Mouse (Mus musculus): ENCODE results near the gene Vcl. TPM values are rescaled to one million over a fixed set of nuclear protein-coding genes. Genes with fewer than 3 reads are reported as not detected.
A peak's percentile ranks its signal among the peaks of the same experiment; 100 is the strongest.

The Vcl gene
- total and polyA plus RNA-seq, 2 experiments = 9.5 to 12.1 TPM

DNA sequence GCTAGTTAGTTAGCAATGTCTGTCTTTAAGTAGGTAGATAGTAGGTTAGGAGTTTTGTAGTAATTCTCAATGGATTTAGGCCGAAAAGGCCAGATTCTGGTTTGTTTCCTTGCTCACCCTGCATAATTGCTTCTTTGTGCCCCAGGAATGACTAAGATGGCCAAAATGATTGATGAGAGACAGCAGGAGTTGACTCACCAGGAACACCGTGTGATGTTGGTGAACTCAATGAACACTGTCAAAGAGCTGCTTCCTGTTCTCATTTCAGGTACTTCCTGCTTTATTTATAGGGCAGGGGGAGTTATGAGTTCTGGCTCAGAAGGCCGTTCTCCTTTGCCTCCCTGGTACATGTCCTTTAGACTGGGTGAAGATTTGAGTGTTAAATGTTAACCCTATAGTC is 56.3 kb downstream of the Vcl start:
- DNase-seq (ENCODE audit: extremely low read depth, low read depth, low spot score) = no peak
- Histone ChIP-seq H3K4me1 (ENCODE audit: control insufficient read depth, insufficient read depth, low read length) (peaks cover 12% of the 10 kb centered on the region), H3K4me3 (ENCODE audit: insufficient read depth, low read depth, low read length) (no peak overlapping the region), H3K36me3 (ENCODE audit: control insufficient read depth, insufficient read depth, low read length) (peaks cover 29% of the 10 kb centered on the region), H3K27ac (replicated peaks; ENCODE audit: insufficient read depth, low read depth, low read length) (no peak overlapping the region), H3K9ac (ENCODE audit: low read depth, low read length) (no peak overlapping the region), H3K27me3 (ENCODE audit: control insufficient read depth, insufficient read depth, low read length) (no peaks in the 10 kb centered on the region), H3K79me2 (ENCODE audit: control insufficient read depth, insufficient read depth, low read length) (peaks cover 7% of the 10 kb centered on the region; the same call in 1 of the 2 replicates)
- WGBS = 66% methylated on average over 3 of the region's 3 CpGs
- TF ChIP-seq CTCF (IDR thresholded peaks at IDR 0.05; ENCODE audit: low read depth, low read length) (no peak), POLR2A (IDR thresholded peaks at IDR 0.05; ENCODE audit: extremely low read depth, insufficient read depth, low read length) (no peak)

DNA sequence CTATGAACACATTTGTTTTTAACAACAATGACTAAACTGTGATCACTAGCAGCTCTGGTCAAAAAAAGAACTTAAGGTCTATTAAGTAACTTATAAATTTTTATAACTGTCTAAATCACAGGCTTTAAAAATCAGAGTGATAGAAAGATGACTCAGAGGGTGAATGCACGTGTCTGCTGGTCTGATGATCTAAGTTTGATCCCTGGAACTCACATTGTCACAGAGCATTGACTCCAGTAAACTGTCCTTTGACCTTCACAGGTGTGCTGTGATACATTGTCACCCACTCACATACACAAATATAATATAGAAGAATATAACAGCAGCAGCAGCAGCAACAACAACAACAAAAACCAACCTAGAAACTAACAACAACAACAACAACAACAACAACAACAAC is 62.3 kb downstream of the Vcl start:
- 30% methylated on average over 1 of the region's 1 CpGs for WGBS
- H3K4me1 ChIP-seq (ENCODE audit: control insufficient read depth, insufficient read depth, low read length) = peaks cover 8% of the 10 kb centered on the region; the same call in 1 of the 2 replicates
- TF ChIP-seq POLR2A (IDR thresholded peaks at IDR 0.05; ENCODE audit: extremely low read depth, insufficient read depth, low read length) (no peak), CTCF (IDR thresholded peaks at IDR 0.05; ENCODE audit: low read depth, low read length) (no peak)

DNA sequence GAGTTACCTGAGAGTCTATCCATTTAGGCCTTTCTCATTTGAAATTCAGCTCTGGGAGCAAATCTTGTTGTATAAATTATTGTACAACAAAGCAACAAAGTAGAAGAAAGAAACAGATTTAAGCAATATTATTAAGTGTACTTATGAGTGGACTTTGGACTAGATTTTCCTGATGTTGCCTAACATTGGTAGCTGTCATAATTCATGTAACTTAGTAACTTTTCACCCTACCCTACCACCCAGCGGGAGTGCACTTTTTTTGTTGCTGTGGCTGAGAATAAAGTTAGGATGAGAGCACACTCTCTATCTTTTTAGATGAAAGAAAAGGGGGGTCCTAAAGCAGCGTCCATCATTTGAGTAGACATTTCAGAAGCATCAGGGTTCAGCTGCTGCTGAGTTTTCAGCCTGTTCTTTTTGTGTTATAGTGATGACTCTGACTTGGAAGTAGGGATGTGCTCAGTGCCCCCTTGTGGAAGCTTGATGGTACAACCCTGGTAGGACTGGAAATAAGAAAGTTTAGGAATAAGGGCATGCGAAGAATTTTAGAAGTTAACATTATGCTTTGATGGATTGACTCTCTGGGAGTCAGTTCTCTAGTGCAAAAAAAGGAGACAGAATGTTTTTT is 64.0 kb downstream of the Vcl start:
- TF ChIP-seq POLR2A (IDR thresholded peaks at IDR 0.05; ENCODE audit: extremely low read depth, insufficient read depth, low read length) = no peak
- peak; percentile 26 for TF ChIP-seq CTCF (IDR thresholded peaks at IDR 0.05; ENCODE audit: low read depth, low read length)
- Histone ChIP-seq H3K9ac (ENCODE audit: low read depth, low read length) (0 out of 2 replicates have a peak overlapping the region, but pooled peaks have one; percentile 41), H3K4me1 (ENCODE audit: control insufficient read depth, insufficient read depth, low read length) (peaks cover 8% of the 10 kb centered on the region; the same call in 1 of the 2 replicates), H3K4me3 (ENCODE audit: insufficient read depth, low read depth, low read length) (peak overlapping the region; percentile 31; the same call in 1 of the 2 replicates), H3K79me2 (ENCODE audit: control insufficient read depth, insufficient read depth, low read length) (no peaks in the 10 kb centered on the region; the same call in 1 of the 2 replicates), H3K27ac (replicated peaks; ENCODE audit: insufficient read depth, low read depth, low read length) (peak overlapping the region; percentile 74), H3K27me3 (ENCODE audit: control insufficient read depth, insufficient read depth, low read length) (no peaks in the 10 kb centered on the region), H3K36me3 (ENCODE audit: control insufficient read depth, insufficient read depth, low read length) (peaks cover 10% of the 10 kb centered on the region)
- DNase-seq (ENCODE audit: extremely low read depth, low read depth, low spot score) = peak; percentile 90
- WGBS = 24% methylated on average over 3 of the region's 3 CpGs

More for the DNA sequence above, 62.3 kb downstream of the Vcl start:
- Histone ChIP-seq H3K4me3 (ENCODE audit: insufficient read depth, low read depth, low read length) (no peak overlapping the region), H3K27me3 (ENCODE audit: control insufficient read depth, insufficient read depth, low read length) (no peaks in the 10 kb centered on the region), H3K9ac (ENCODE audit: low read depth, low read length) (no peak overlapping the region), H3K79me2 (ENCODE audit: control insufficient read depth, insufficient read depth, low read length) (no peaks in the 10 kb centered on the region; the same call in 1 of the 2 replicates), H3K27ac (replicated peaks; ENCODE audit: insufficient read depth, low read depth, low read length) (peak overlapping the region; percentile 20), H3K36me3 (ENCODE audit: control insufficient read depth, insufficient read depth, low read length) (peaks cover 18% of the 10 kb centered on the region)
- DNase-seq (ENCODE audit: extremely low read depth, low read depth, low spot score) = peak; percentile 73

DNA sequence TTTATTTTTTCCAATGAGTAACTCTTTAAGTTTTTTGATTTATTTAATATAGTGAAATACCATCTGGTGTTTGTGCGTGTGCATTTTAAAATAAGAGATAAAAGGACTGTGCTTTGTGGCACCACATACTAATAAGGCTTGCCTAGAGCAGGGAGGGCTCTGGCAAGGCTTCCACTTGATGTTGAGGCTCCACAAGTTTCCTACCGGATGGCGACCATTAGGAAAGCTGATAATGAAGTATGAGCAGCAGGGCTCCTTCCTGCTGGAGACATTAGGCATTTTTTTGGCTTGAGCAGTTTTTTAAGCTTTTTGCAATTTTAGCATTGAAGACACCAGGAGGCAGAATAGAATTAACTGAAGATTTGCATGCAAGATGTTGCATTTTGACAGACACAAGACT is 65.3 kb downstream of the Vcl start:
- Histone ChIP-seq H3K27me3 (ENCODE audit: control insufficient read depth, insufficient read depth, low read length) (no peaks in the 10 kb centered on the region), H3K27ac (replicated peaks; ENCODE audit: insufficient read depth, low read depth, low read length) (peak overlapping the region; percentile 68), H3K9ac (ENCODE audit: low read depth, low read length) (no peak overlapping the region), H3K4me1 (ENCODE audit: control insufficient read depth, insufficient read depth, low read length) (peaks cover 9% of the 10 kb centered on the region; the same call in 1 of the 2 replicates), H3K36me3 (ENCODE audit: control insufficient read depth, insufficient read depth, low read length) (peaks cover 9% of the 10 kb centered on the region), H3K79me2 (ENCODE audit: control insufficient read depth, insufficient read depth, low read length) (no peaks in the 10 kb centered on the region), H3K4me3 (ENCODE audit: insufficient read depth, low read depth, low read length) (no peak overlapping the region)
- DNase-seq (ENCODE audit: extremely low read depth, low read depth, low spot score) = no peak
- WGBS = 75% methylated on average over 3 of the region's 3 CpGs
- TF ChIP-seq POLR2A (IDR thresholded peaks at IDR 0.05; ENCODE audit: extremely low read depth, insufficient read depth, low read length) (no peak), CTCF (IDR thresholded peaks at IDR 0.05; ENCODE audit: low read depth, low read length) (no peak)

DNA sequence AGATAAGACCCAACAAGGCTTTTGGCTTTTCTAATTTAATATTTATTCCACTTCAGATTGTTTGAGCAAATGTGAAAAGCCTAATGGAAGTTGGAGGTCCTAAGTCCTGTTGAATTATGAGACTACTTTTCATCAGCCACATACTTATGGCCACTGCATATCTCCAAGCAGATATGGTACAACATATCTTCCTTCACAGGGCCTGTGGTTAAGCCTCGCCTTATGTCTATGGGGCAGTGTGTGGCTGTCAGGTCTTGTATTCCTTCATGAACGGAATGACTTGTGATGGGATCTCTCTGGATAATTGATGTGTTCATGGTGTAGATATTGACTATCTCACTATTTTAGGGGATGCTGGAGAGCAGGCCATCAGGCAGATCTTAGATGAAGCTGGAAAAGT is 66.3 kb downstream of the Vcl start:
- H3K9ac ChIP-seq (ENCODE audit: low read depth, low read length) = no peak overlapping the region
- TF ChIP-seq CTCF (IDR thresholded peaks at IDR 0.05; ENCODE audit: low read depth, low read length) = no peak
- TF ChIP-seq POLR2A (IDR thresholded peaks at IDR 0.05; ENCODE audit: extremely low read depth, insufficient read depth, low read length) = no peak
- no peak for DNase-seq (ENCODE audit: extremely low read depth, low read depth, low spot score)
- WGBS = 99% methylated on average over 2 of the region's 2 CpGs
- H3K27ac ChIP-seq (replicated peaks; ENCODE audit: insufficient read depth, low read depth, low read length) = no peak overlapping the region
- peaks cover 7% of the 10 kb centered on the region for H3K36me3 ChIP-seq (ENCODE audit: control insufficient read depth, insufficient read depth, low read length)
- H3K27me3 ChIP-seq (ENCODE audit: control insufficient read depth, insufficient read depth, low read length) = no peaks in the 10 kb centered on the region
- no peak overlapping the region for H3K4me3 ChIP-seq (ENCODE audit: insufficient read depth, low read depth, low read length)
- no peaks in the 10 kb centered on the region for H3K79me2 ChIP-seq (ENCODE audit: control insufficient read depth, insufficient read depth, low read length)
- peaks cover 13% of the 10 kb centered on the region; the same call in 1 of the 2 replicates for H3K4me1 ChIP-seq (ENCODE audit: control insufficient read depth, insufficient read depth, low read length)

DNA sequence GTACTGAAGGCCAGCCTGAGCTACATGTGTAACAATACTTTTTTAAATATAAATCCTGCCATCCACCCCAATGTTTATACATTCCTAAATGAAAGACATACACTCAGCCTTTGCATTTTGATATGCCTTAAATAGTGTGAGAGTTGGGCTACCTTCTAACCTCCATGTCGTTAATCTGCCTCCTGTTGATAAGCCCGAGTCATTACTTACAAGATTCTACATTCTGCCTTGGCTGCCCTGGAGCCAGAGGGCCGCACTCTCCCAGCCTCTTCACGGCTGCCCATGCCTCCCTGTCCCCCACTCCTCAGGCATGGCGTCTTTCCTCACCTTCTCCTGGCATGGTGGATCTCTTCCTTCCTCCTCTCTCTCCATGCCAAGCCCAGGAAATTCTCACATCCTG is 67.2 kb downstream of the Vcl start:
- no peak for TF ChIP-seq CTCF (IDR thresholded peaks at IDR 0.05; ENCODE audit: low read depth, low read length)
- no peak for TF ChIP-seq POLR2A (IDR thresholded peaks at IDR 0.05; ENCODE audit: extremely low read depth, insufficient read depth, low read length)
- DNase-seq (ENCODE audit: extremely low read depth, low read depth, low spot score) = no peak
- Histone ChIP-seq H3K27ac (replicated peaks; ENCODE audit: insufficient read depth, low read depth, low read length) (no peak overlapping the region), H3K27me3 (ENCODE audit: control insufficient read depth, insufficient read depth, low read length) (no peaks in the 10 kb centered on the region), H3K36me3 (ENCODE audit: control insufficient read depth, insufficient read depth, low read length) (peaks cover 9% of the 10 kb centered on the region), H3K9ac (ENCODE audit: low read depth, low read length) (no peak overlapping the region), H3K4me1 (ENCODE audit: control insufficient read depth, insufficient read depth, low read length) (peaks cover 13% of the 10 kb centered on the region; the same call in 1 of the 2 replicates), H3K4me3 (ENCODE audit: insufficient read depth, low read depth, low read length) (no peak overlapping the region), H3K79me2 (ENCODE audit: control insufficient read depth, insufficient read depth, low read length) (no peaks in the 10 kb centered on the region)
- 79% methylated on average over 5 of the region's 5 CpGs for WGBS
